Mouse (Mus musculus) layer of hippocampus, adult 8-10 months (tissue): ENCODE results near the gene Wnt6. TPM values are rescaled to one million over a fixed set of nuclear protein-coding genes. Genes with fewer than 3 reads are reported as not detected.
A peak's percentile ranks its signal among the peaks of the same experiment; 100 is the strongest.

Experiments
- DNase-seq, 2 experiments: peaks; one replicate each; pipeline ENCODE4 v3.0.0; 2022; ENCODE audit warnings: low spot score in 2 of 2
- total RNA-seq, 4 experiments: library from RNA; stranded (reverse); gene quantifications; 2 replicates each; pipeline ENCODE4 v1.2.4; 2022

The Wnt6 gene
- total RNA-seq, 4 experiments from 2014 or later = 1.0 to 1.7 (median 1.4) TPM

- no peak for DNase-seq
Measured at GRCm38 (mm10) chr1:74774062-74774461, 2.4 kb downstream of the Wnt6 start.

DNA sequence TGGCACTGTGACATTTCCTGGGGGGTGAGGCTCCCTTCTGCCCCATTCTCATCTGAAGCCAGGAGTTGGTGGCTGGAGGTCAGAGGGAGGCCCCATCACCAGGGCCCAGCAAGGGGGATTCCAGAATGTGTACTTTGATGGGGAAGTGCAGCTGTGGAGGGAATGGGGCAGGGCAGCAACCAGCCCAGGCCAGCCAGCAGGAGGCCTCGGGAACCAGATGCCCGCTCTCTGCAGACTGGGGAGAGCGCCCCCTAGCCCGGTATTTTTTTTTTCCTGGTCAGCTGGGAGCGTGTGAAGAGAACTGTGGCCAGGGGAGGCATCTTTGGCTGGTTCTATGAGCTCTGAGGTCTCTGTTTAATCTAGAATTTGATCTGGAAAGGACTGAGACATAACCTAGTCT is 4.1 kb downstream of the Wnt6 start:
- DNase-seq = no peak

GRCm38 (mm10) chr1:74778934-74779486 is 7.3 kb downstream of the Wnt6 start:
- no peak for DNase-seq

GRCm38 (mm10) chr1:74782045-74782444 is 10.4 kb downstream of the Wnt6 start:
- DNase-seq = no peak

- DNase-seq = no peak
Measured at GRCm38 (mm10) chr1:74783554-74783953, 11.9 kb downstream of the Wnt6 start.

- DNase-seq = peak in 1 of 2 experiments; percentile 44
Measured at GRCm38 (mm10) chr1:74784041-74784759, 12.5 kb downstream of the Wnt6 start.

- DNase-seq = peak; percentile 70 to 87
Measured at GRCm38 (mm10) chr1:74787846-74788245, 16.2 kb downstream of the Wnt6 start.

- DNase-seq = no peak
Measured at GRCm38 (mm10) chr1:74788603-74789176, 17.0 kb downstream of the Wnt6 start.

- DNase-seq = no peak
Measured at GRCm38 (mm10) chr1:74790095-74790494, 18.4 kb downstream of the Wnt6 start.

DNA sequence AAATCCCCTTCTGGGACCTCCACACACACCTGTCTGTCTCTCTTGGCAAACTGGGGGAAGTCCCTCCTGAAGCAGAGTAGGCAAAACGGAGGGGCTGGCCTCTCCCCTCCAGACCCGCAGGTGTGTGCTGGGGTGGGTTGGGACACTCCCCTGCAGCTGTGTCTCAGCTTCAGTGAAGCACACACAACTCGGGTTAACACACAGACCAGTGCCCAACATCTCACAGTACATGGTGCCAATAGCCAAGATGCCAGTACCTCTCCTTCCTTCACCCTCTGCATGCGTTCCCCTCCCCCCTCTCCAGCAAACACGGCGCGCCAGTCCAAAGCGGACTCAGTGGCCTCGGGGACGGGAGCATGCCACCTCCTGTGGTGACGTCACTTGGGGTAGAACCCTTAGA is 19.6 kb downstream of the Wnt6 start, which contains the start of gene Wnt10a:
Gene Wnt10a (plus strand): TSS at position 268 of the 400 bp plus-strand sequence.
- DNase-seq = no peak

GRCm38 (mm10) chr1:74792831-74793660 is 21.4 kb downstream of the Wnt6 start:
- no peak for DNase-seq

GRCm38 (mm10) chr1:74794487-74795144 is 22.9 kb downstream of the Wnt6 start:
- DNase-seq = no peak

- no peak for DNase-seq
Measured at GRCm38 (mm10) chr1:74795145-74795529, 23.4 kb downstream of the Wnt6 start.

DNA sequence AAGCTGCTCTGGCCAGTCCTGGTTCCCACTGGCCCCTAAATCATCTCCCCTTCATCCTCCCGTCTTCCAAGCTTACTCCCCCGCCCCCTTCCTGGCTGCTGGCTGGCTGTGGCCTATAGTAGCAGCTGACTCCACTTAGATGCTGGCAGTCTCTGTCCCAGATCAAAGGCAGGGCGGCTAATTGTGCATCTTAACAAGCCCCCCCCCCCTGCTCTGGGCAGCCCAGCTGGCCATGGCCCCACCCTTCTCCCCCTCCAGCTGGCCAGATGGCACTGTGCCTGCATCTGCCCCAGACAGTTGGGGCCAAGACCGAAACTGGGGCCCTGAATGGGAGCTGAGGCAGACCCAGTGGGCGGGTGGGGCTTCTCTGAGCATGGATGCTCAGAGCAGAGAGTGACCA is 25.8 kb downstream of the Wnt6 start:
- no peak for DNase-seq

DNA sequence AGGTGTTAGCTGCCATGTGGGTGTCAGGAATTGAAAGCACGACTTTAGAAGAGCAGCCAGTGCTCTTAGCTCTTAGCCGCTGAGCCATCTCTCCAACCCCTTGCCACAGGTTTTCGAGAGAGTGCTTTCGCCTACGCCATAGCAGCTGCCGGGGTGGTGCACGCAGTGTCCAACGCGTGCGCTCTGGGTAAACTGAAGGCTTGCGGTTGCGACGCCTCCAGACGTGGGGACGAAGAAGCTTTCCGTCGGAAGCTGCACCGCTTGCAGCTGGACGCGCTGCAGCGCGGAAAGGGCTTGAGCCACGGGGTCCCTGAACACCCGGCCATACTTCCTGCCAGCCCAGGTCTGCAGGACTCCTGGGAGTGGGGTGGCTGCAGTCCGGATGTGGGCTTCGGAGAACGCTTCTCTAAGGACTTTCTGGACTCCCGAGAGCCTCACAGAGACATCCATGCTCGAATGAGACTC is 28.8 kb downstream of the Wnt6 start:
- DNase-seq = no peak

GRCm38 (mm10) chr1:74801631-74802140 is 30.0 kb downstream of the Wnt6 start:
- DNase-seq = no peak

DNA sequence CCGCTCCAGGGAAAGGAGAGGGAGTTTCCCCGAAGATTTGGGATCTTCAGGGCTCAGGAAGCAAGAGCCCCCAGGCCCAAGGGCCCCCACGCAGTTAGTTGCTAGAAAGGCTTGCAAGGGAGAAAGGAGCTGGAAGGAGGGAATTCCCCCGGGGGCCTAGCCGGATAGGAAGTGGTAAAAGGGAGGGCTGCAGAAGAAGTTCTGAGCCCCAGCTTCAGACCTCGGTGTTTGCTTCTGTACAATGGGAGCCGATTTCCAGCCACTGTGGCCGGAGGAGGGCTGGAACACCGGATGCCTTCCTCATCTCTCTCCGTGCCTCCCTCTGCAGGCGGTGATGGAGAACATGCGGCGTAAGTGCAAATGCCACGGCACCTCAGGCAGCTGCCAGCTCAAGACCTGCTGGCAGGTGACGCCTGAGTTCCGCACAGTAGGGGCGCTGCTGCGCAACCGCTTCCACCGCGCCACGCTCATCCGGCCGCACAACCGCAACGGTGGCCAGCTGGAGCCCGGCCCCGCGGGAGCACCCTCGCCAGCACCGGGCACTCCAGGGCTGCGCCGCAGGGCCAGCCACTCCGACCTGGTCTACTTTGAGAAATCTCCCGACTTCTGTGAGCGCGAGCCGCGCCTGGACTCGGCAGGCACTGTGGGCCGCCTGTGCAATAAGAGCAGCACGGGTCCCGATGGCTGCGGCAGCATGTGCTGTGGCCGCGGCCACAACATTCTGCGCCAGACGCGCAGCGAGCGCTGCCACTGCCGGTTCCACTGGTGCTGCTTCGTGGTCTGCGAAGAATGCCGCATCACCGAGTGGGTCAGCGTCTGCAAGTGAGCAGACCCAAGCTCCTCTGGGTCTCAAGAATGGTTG is 31.3 kb downstream of the Wnt6 start:
- peak in 1 of 2 experiments; percentile 62 for DNase-seq

DNA sequence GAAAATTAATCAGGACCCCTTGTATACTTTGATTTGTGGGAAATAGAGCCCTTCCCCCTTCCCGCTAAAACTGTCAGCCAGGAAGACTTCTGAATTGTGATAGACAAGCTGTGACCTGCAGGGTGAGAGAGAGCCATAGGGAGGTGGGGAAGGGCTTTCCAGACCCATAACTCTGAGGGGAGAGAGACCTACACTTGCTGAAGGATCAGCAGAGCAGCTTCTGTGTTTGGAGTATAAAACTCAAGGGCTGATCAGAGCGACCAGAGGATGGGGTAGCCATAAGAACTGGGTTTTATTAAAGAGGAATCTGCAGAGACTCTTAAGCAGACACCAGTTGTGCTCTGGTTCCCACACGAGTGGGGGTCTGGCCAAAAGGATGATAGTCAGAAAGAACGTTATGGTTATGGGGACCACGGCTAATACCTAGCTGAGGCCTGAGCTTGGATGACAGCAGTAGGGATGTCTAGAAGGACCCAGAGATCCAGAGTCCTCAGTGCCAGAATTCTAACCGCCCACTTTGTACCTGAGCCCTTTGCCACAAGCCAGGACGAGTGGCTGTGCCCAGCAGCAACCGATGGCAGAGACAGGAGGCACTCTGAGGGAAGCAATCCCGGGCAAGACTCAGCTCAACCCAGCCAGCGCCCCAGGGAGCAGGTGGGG is 32.6 kb downstream of the Wnt6 start:
- DNase-seq = no peak

GRCm38 (mm10) chr1:74805340-74805835 is 33.7 kb downstream of the Wnt6 start:
- DNase-seq = no peak
